Mouse (Mus musculus) kidney, postnatal 14 days (tissue): ENCODE results near the gene Adgrb3.
"Not testable (repeated sequence)": the region's sequence is repeated elsewhere in the genome, so short reads cannot be mapped to it uniquely, and the experiment has no call there.

Experiments used
- DNase-seq: peaks from one replicate; pipeline ENCODE4 v3.0.0; 2022; ENCODE audit warnings: mixed read lengths

Adgrb3 gene

DNA sequence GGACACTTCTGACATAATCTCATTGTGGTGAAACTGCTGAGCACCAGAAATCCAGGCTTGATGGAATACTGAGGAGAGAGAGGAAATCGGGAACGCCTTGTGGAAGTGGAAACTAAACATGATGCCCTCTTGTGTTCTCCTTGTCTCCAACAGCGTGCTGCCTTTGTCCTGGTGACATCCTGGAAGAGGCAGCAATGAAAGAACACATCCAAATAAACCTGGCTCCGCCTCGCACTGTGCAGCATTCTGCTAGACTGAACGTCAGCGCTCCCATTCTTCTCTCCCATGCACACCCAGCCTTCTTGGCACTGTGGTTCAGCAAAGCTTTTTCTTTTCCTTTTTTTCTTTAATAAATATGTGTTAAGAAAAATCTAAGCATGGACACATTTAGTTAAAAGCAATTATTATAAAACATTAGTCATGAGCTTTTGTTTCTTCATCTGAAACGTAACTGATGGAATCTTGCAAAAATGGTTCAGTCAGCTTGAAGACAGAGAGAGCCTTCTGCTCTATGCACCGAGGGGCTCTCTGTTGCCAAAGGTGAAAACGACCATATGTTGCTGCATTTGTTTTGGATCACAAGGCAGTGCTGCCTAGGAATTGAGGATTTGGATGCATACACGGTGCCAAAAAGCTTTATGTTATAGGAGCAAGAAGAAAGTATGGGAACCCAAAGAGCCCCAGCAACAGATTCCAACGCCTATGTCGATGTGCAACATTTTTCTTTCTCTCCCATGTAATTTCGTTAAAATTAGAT, 743.7 kb downstream of the Adgrb3 start:
- DNase-seq: no peak

DNA sequence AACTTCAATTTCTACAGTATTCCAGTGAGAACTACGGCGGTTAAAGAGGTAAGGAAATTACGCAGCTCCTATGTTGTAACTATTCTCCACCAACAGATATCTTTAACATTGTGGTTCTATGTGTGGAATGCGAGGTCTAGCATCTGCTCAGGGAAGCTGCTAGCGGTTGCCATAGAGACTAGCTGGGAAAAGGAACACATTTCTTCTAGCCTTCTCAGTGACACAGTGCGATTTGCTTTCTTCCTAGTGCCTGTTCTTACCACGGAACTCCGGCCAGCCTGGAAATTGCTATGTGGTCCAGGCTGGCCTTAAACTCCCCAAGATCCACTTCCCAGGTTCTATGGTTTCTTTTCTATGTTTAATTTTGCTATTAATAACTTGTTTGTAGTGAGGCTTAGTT, 747.1 kb downstream of the Adgrb3 start:
- no peak for DNase-seq

DNA sequence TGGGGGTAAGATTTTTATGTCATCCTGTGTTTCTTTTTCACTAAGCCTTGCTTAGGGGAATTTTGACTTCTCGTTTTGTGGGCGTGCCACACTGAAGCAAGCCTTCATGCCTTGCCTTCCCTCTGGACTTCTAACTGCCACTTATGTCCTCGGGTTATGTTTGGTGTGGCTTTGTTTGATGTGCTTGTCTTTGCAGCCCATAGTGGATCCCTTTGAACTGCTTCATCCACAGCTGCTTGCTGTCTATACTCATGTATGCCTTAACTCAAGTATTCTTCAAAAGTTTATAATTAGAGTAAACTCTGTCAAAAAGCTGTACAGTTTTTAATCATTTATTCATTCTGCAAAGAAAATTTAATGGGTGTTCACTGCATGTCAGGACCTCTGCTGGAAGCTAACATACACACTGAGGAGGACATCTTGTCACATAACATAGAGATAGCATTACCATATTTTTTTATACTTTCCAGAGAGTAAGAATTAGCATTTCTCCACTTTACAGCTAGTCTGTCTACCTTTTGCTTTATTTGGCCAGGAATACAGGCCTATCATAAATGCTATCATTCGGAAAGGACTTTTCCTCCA, 748.1 kb downstream of the Adgrb3 start:
- DNase-seq: no peak

DNA sequence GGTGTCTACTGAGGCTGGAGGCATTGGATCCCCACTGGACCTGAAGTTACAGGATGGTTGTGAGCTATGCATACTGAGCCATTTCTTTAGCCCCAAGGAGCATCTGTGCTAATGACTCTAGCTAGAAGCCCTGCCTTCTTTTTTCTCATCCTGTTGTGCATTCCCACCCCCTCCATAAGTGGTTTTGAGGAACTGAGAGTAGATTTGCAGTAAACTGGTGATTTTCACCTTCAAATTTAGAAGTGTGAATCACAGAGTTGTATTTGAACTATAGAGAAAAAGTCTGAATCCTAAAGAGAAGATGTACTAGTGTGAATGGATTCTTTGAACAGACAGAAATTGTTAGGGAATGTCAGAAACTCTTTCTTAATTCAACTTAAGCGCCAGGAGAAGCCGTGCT, 750.1 kb downstream of the Adgrb3 start:
- no peak for DNase-seq

DNA sequence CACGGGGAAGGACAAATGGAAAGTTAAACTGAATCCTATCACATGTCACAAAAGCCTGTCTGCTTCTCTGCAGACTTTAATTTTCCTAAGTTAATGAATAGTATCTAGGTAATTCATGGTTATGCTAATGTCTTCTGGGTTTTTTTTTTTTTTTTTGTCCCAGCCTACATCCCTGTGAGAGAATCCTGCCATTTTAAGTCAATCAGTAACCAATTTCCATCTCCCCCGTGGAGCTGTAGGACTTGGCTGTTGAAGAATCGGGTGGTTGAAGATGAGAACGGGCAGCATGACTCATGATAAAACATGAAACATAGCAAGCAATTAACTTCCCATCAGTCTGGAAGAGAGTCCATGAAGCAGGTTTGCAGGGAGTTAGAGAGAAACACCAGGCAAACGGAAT, 753.6 kb downstream of the Adgrb3 start:
- peak; percentile 4 for DNase-seq

DNA sequence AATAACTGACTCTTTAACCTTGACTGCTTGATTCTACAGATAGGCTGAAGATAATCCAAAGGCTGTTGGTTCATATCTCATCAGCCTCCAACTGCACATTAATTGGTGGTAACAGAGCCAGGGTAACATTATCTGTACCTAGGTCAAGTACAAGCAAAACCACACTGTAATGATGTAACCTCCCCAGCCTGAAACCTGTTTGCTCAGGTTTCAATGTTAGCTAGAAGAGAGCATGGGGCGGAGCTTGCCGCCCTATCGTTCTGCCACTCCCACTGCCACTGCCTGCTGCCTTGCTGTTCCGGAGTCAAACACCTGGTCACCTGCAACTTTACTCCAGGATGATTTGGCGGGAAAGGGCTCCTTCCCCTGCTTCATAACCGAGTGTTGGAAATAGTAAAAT, 765.5 kb downstream of the Adgrb3 start:
- no peak for DNase-seq

DNA sequence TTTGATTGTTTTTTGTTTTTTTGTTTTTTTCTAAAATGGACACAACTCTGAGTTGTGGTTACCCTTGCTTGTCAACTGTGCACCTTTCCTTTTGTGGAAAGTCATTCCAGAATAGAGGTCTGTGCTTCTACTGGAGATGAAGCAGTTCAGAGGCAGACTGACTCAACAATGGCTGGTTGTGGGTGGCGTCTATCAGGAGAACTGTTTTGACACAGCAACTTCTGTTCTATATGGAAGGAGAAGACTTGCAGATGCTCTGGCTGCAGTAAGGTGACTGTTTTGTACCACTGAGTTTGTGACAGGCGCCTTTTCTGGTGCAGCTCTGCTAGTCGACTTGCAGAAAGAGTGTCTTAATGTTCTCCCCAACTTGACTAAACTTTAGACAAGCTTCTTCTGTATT, 768.6 kb downstream of the Adgrb3 start:
- no peak for DNase-seq

DNA sequence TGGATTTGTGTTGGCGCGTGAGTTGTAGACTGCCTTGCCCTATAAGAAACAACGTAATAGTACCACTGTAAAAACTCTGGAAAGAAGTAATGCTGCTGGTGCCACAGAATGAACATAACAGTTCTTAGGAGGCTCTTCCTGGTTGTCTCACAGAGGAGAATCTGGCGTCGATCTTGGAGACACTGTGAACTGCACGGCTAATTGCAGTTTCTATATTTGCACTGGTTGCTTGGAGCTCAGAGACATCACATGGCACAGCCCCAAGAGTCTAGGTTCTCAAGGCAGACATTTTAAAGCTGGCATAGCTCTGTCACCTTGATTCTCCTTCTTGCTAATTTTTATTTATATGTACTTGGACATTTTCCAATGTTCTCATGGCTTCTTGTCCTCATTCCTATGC, 769.3 kb downstream of the Adgrb3 start:
- DNase-seq: no peak

DNA sequence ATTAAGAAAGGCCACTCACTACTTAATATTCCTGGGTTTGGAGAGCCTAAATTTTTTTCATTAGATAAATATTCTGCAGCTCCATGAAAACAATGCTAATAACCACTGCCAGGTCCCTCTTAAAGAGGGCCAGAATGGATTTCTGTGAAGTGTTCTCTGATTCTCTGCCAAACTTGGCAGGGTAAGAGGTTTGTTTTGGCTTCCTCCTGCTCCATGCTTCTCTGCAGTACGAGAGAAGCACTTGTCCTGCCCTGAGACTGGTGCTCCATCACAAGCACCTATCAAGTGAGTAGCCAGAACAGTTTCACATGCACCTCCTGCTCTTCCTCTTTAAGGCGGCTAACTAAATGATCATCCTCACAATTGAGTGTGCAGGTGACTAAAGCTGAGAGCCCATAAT, 771.9 kb downstream of the Adgrb3 start:
- no peak for DNase-seq

DNA sequence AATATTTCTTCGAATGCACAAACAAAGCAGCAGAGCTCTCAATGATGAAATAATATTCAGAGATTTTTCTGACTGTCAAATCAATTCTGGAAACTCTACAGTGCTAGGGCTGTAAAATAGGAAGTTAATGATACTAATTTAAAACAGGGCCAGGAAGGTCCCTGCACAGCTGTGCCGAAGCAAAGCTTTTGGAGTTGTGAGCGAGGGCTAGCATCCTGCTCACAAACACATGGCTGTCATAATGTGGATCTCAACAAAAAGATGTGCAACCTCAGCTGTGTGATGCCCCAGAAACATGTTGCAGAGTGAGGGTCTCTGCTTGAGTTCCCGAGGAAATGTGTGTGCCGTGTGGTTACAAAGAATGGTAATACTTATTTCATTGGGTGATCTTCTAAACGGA, 772.3 kb downstream of the Adgrb3 start:
- DNase-seq: no peak

DNA sequence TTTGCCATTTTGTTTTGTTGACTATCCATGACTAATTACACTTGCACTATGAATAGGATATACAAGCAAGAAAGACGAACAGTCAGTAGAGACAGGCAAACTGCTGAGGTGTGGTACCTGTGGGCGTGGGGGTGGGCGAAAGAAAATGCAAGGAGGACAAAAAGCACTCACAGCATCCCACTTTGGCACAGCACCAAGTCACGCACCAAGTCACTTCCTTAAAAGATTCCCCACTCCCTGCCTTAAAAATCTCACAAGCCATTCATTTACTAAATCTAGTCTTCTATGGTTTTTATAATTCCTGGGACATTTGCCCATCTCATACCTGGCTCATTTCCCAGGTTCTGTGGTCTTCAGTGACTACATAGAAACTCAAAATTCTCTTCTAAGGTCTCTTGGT, 787.4 kb downstream of the Adgrb3 start:
- no peak for DNase-seq

DNA sequence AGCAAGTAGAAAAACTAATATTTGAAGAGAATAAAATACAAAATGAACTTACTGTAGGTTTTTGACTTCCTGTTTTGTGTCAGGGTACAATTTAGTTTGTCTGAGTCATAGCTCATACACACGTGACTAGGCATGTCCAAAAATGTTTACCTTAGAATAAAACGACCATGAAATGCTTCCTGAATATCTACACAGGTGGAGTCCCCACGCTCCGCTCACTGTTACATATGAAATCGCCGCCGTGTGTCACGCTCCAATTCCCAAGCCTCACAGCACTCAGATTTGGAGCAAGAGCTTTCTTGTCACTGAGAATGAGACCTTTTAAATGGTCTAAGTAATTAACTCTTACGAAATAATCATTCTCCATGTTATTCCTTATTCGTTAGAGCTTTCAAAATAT, 795.3 kb downstream of the Adgrb3 start:
- DNase-seq: no peak

DNA sequence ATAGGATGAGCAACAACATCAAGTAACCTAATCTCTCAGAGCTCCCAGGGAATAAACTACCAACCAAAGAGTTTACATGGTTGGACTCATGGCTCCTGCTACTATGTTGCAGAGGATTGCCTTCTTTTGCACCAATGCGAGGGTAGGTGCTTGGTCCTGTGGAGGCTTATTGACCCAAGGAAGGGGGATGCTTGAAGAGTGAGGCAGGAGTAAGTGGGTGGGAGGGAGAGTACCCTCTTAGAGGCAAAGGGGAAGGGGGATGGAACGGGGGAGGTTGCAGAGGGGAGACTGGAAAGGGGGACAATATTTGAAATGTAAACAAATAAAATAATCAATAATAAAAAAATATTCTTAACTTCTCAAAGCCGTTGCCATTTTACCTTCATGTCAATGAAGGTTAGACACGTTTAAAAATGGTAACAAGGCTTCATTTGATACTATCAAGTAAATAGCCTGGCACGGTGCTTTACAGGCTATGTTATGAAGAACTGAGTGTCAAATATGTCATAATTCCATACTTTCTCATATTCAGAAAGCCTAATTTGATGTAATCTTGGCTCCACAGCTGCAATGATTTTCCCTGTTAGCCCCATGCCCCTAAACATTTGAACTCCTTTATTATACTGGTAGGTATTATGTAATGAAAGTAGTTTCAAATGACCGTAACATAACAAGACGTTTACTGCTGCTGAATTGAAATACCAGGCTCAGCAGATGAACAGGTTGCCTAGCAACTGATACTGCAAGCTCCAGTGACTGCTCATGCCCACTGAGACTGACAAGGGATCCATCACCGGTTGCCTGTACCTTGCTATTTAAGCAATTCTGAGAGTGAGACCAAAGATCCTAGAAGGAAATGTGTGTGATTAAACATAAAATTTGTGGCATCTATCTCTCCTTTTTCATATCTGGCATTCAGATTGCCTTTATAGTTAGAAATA, 796.1 kb downstream of the Adgrb3 start:
- no peak for DNase-seq

DNA sequence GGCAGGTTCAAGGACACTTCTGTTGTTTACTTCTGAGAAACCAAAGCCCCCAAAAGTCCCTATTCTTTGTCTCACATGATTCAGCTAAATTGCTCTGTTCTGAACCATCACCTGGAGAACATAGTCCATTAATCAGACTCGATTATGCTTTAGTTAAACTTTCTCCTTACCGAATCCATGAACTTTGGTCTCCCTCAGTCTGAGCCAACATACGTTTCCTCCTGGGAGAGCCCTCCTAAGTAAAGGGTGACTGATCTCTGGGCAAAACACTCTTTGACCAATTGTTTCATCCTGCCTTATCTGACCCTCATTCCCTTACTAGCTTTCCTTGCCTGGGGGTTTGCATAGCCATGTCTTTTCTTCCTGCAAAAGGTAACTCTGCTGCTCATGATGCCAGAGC, 806.4 kb downstream of the Adgrb3 start:
- peak; percentile 52 for DNase-seq

DNA sequence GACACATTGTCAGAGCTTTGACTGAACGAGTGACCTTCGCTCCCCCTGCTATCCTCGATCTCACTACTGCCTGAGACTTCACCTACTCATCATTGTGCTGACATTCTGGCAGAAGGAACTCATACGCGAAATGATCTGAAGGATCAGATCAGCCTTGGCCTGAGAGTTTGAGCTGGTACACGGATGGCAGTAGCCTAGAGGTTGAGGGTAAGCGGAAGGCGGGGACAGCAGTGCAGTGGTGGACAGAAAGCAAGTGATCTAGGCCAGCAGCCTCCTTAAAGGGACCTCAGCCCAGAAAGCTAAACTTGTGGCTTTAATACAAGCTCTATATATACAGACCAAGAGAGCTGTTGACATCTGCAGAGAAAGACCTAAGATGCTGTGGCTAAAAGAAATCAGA, 811.7 kb downstream of the Adgrb3 start:
- not testable (repeated sequence) for DNase-seq
